Comparison of ENCODE assay signal across 13 mouse cellular contexts in the genomic region with DNA sequence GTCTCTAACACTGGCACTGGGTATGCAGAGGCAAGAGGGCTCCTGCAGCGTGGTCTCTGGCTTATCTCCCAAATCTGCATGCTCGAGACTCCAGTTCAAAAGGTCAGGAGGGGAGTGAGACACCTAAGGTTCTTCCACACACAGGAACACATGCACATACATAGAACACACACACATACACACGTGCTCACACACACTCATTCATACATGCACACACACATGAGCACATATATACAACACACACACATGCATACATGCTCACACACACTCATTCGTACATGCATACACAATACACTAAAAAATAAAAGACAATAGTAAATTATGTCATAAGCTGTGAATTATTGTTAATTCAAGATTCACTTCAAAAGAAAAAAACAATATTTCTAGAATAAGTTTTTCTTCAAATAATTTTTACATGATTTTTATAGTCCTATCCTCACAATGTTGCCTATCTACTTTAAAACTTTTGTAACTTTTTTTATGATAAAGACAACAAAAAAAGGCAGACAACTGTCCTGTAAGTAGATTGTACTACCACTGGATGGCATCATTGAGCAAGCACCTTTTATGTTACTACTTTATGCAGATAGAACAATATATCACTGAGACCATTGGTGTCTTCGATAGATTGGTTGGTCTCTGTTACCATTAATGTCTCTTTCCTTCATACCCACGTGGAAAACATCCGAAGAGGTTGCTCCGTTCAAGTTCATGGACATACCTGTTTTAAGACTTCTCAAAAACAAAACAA. TPM values are rescaled to one million over a fixed set of nuclear protein-coding genes. Genes with fewer than 3 reads are reported as not detected.
DNase-seq lines count a peak whose midpoint lies in the region; ATAC-seq and TF ChIP-seq lines count a peak whose summit lies in the region.
"Had no signal": no experiment of that assay in that cellular context is flagged by ENCODE, and none has a peak within 500 bp of the region (broad histone marks: within the 10 kb centered on the region; RNA-seq: fewer than 3 reads in every experiment).

No protein-coding gene starts in this region.

- DNase-seq in hindbrain, postnatal 0 days (ENCODE audit: low spot score): peak; percentile 59
- DNase-seq in hindbrain, embryonic 14.5 days (ENCODE audit: low spot score): no peak
- DNase-seq in thymus, postnatal 0 days (ENCODE audit: low spot score): peak; percentile 21
- no peak for DNase-seq in thymus, postnatal 25 days
- DNase-seq in frontal cortex, postnatal 10 days (ENCODE audit: low spot score in 2 of 2): no peak
- no peak for DNase-seq in cerebellum, postnatal 14 days
- DNase-seq in right cerebral cortex, adult 18-20 months: no peak
- DNase-seq: cerebellum, adult 8-10 months; lung, postnatal 36 days had no signal

- H3K27ac ChIP-seq in hindbrain, postnatal 0 days: no peak overlapping the region
- no peak overlapping the region for H3K27ac ChIP-seq in hindbrain, embryonic 14.5 days
- H3K27ac ChIP-seq in cortical plate, adult 2 months (ENCODE audit: insufficient read depth, low read length): no peak overlapping the region
- H3K27ac ChIP-seq: stomach, embryonic 15.5 days had no signal

- H3K4me1 ChIP-seq in hindbrain, postnatal 0 days (ENCODE audit: insufficient read depth, low read length): no peaks in the 10 kb centered on the region
- H3K4me1 ChIP-seq in hindbrain, embryonic 14.5 days (replicated peaks; ENCODE audit: control insufficient read depth, insufficient read depth, low read length): no peaks in the 10 kb centered on the region
- no peaks in the 10 kb centered on the region for H3K4me1 ChIP-seq in cortical plate, adult 2 months (ENCODE audit: control insufficient read depth, insufficient read depth, low read length)
- H3K4me1 ChIP-seq: stomach, embryonic 15.5 days had no signal

- H3K27me3 ChIP-seq in hindbrain, postnatal 0 days (ENCODE audit: insufficient read depth, low read length): no peaks in the 10 kb centered on the region
- H3K27me3 ChIP-seq in hindbrain, embryonic 14.5 days (ENCODE audit: control insufficient read depth, insufficient read depth, low read length): no peaks in the 10 kb centered on the region
- H3K27me3 ChIP-seq: stomach, embryonic 15.5 days had no signal

- WGBS in hindbrain, postnatal 0 days: 86% methylated on average over 8 of the region's 8 CpGs
- 88% methylated on average over 8 of the region's 8 CpGs for WGBS in hindbrain, embryonic 14.5 days

- H3K4me3 ChIP-seq in hindbrain, postnatal 0 days (ENCODE audit: low read length): no peak overlapping the region
- no peak overlapping the region for H3K4me3 ChIP-seq in hindbrain, embryonic 14.5 days (replicated peaks; ENCODE audit: low read length)
- no peak overlapping the region for H3K4me3 ChIP-seq in cortical plate, adult 2 months (ENCODE audit: insufficient read depth, low read length)
- H3K4me3 ChIP-seq: stomach, embryonic 15.5 days had no signal

- no peak overlapping the region for H3K4me2 ChIP-seq in hindbrain, postnatal 0 days (ENCODE audit: low read depth, low read length)
- no peak overlapping the region for H3K4me2 ChIP-seq in hindbrain, embryonic 14.5 days (replicated peaks)
- H3K4me2 ChIP-seq: stomach, embryonic 15.5 days had no signal

- H3K9ac ChIP-seq in hindbrain, postnatal 0 days (replicated peaks; ENCODE audit: low read length): no peak overlapping the region
- no peak overlapping the region for H3K9ac ChIP-seq in hindbrain, embryonic 14.5 days
- H3K9ac ChIP-seq: stomach, embryonic 15.5 days had no signal

- no peaks in the 10 kb centered on the region for H3K9me3 ChIP-seq in hindbrain, postnatal 0 days (ENCODE audit: low read length)
- no peaks in the 10 kb centered on the region for H3K9me3 ChIP-seq in hindbrain, embryonic 14.5 days (ENCODE audit: control insufficient read depth, low read length)
- H3K9me3 ChIP-seq: stomach, embryonic 15.5 days had no signal

- no peak for ATAC-seq in hindbrain, postnatal 0 days
- ATAC-seq in hindbrain, embryonic 14.5 days (ENCODE audit: low FRiP score): no peak

- H3K36me3 ChIP-seq in hindbrain, postnatal 0 days (ENCODE audit: insufficient read depth, low read length): no peaks in the 10 kb centered on the region
- peaks cover 4% of the 10 kb centered on the region; the same call in 1 of the 2 replicates for H3K36me3 ChIP-seq in hindbrain, embryonic 14.5 days (replicated peaks; ENCODE audit: control insufficient read depth, insufficient read depth)

- TF ChIP-seq CTCF in hindbrain, postnatal 0 days (IDR thresholded peaks at IDR 0.05; ENCODE audit: low read depth): peak; percentile 57
- TF ChIP-seq CTCF in cortical plate, adult 2 months (IDR thresholded peaks at IDR 0.05; ENCODE audit: extremely low read depth, insufficient read depth, low read length): peak; percentile 27; the same call in 1 of the 2 replicates

- no peak for TF ChIP-seq POLR2A in cortical plate, adult 2 months (IDR thresholded peaks at IDR 0.05; ENCODE audit: extremely low read depth, insufficient read depth, low read length)

RNA-seq across cellular contexts. Expression of a gene that starts 22.0 kb away (rescaled TPM):
- total RNA-seq in hindbrain, postnatal 0 days (2014; rRNA removed): 84.7 and 97.5 TPM in 2 replicates
- 58.8 and 62.7 TPM in 2 replicates for polyA plus RNA-seq in hindbrain, postnatal 0 days (2015; fragmentation: Nextera tagmentation; extraction: Ambion mirVana)
- polyA plus RNA-seq in hindbrain, embryonic 14.5 days (2014; fragmentation: Nextera tagmentation; extraction: Ambion mirVana): 88.3 and 95.7 TPM in 2 replicates
- polyA plus RNA-seq in thymus, postnatal 0 days (2015; fragmentation: Nextera tagmentation; extraction: Ambion mirVana): 27.5 and 27.7 TPM in 2 replicates
- polyA plus RNA-seq in cortical plate, adult 2 months (2012; rRNA removed): 16.7 and 18.2 TPM in 2 replicates

RNA-seq across cellular contexts. Expression of a gene that starts 49.2 kb away (rescaled TPM):
- not detected in 2 replicates for total RNA-seq in hindbrain, postnatal 0 days (2014; rRNA removed)
- 0.14 TPM in 1 of 2 replicates, not detected in the other for polyA plus RNA-seq in hindbrain, postnatal 0 days (2015; fragmentation: Nextera tagmentation; extraction: Ambion mirVana)
- 0.24 TPM in 1 of 2 replicates, not detected in the other for polyA plus RNA-seq in hindbrain, embryonic 14.5 days (2014; fragmentation: Nextera tagmentation; extraction: Ambion mirVana)
- 0.54 and 0.98 TPM in 2 replicates for polyA plus RNA-seq in thymus, postnatal 0 days (2015; fragmentation: Nextera tagmentation; extraction: Ambion mirVana)
- polyA plus RNA-seq in cortical plate, adult 2 months (2012; rRNA removed): not detected in 2 replicates
- total RNA-seq: gastrocnemius, adult 18-20 months; heart, postnatal 25 days had no signal
- polyA plus RNA-seq: stomach, embryonic 15.5 days had no signal

Comparison
In these comparisons a context has a peak if more than half of its experiments do, and no peak if none do; other contexts are left out.
1. DNase-seq: peak in hindbrain, postnatal 0 days (single experiment) and thymus, postnatal 0 days (single experiment); none in hindbrain, embryonic 14.5 days (single experiment), thymus, postnatal 25 days (single experiment), frontal cortex, postnatal 10 days (0 of 2), cerebellum, postnatal 14 days (0 of 2) and right cerebral cortex, adult 18-20 months (single experiment).